Mouse (Mus musculus): ENCODE data around the gene 1700067P10Rik. TPM values are rescaled to one million over a fixed set of nuclear protein-coding genes. Genes with fewer than 3 reads are reported as not detected.

The 1700067P10Rik gene
- polyA plus RNA-seq, 1 experiment from 2014 or later: not detected

DNA sequence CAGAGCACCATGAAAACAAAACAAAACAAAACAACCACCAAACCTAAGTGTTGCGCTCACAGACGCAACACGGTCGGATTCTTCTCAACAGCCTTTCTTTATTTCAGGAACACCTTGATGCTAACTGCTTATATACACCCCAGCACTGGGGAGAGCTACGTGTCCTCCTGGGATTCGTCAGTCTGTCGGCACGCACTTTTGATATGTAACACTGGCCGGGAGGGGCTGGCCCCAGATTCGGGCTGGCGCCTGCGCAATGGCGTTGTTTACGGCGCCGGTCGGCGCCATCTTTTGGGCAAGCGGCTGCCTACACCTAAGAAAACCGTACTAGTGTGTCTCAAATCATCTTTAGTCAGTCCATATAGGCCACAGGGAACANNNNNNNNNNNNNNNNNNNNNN lies 31.3 kb downstream of the 1700067P10Rik start:
- WGBS: 92% methylated on average over 20 of the region's 20 CpGs
- no peak for DNase-seq (ENCODE audit: low spot score)
- no peaks in the 10 kb centered on the region for H3K4me1 ChIP-seq (replicated peaks; ENCODE audit: control insufficient read depth, insufficient read depth, low read length)

DNA sequence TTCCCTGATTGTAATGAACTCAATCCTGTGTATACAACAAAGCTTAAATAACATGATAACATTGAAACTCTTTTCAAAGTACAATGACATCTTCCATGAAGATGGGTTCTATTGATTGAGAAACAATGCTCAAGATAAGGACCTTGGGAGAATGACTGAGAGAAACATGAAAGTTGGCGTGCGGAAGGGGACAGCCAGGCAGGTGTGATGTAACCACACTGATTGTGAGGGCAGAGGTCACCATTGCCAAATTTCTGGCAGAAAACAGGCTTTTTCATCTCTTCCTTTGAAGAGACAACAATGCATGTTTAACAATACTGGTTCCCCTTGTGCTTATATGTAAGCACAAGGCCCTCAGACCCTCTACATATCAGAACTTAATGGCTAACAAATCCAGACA lies 43.7 kb downstream of the 1700067P10Rik start:
- Histone ChIP-seq H3K36me3 (ENCODE audit: control insufficient read depth, insufficient read depth, low read length) (no peaks in the 10 kb centered on the region), H3K9ac (ENCODE audit: low read depth, low read length) (no peak overlapping the region), H3K9me3 (ENCODE audit: control insufficient read depth, low read length) (no peaks in the 10 kb centered on the region), H3K27ac (ENCODE audit: low read depth, low read length) (no peak overlapping the region), H3K4me2 (replicated peaks; ENCODE audit: low read depth, low read length) (no peak overlapping the region), H3K27me3 (ENCODE audit: control insufficient read depth, insufficient read depth, low read length) (no peaks in the 10 kb centered on the region), H3K4me3 (ENCODE audit: low read depth, low read length) (no peak overlapping the region), H3K4me1 (replicated peaks; ENCODE audit: control insufficient read depth, insufficient read depth, low read length) (no peaks in the 10 kb centered on the region)
- 85% methylated on average over 2 of the region's 2 CpGs for WGBS
- ATAC-seq (ENCODE audit: low FRiP score) (no peak), DNase-seq (ENCODE audit: low spot score) (no peak)

More for the DNA sequence above, 31.3 kb downstream of the 1700067P10Rik start:
- Histone ChIP-seq H3K9me3 (ENCODE audit: control insufficient read depth, low read length) (no peaks in the 10 kb centered on the region), H3K4me3 (ENCODE audit: low read depth, low read length) (no peak overlapping the region), H3K9ac (ENCODE audit: low read depth, low read length) (no peak overlapping the region), H3K27me3 (ENCODE audit: control insufficient read depth, insufficient read depth, low read length) (no peaks in the 10 kb centered on the region), H3K36me3 (ENCODE audit: control insufficient read depth, insufficient read depth, low read length) (no peaks in the 10 kb centered on the region), H3K27ac (ENCODE audit: low read depth, low read length) (no peak overlapping the region), H3K4me2 (replicated peaks; ENCODE audit: low read depth, low read length) (no peak overlapping the region)
- ATAC-seq (ENCODE audit: low FRiP score): no peak

Other genes starting within 250 kb of the 1700067P10Rik start
- gene Foxp4, start 164.7 kb upstream of the 1700067P10Rik start, polyA plus RNA-seq (2014; fragmentation: Nextera tagmentation; extraction: Ambion mirVana): 23.9 and 28.4 TPM in 2 replicates
- gene 1700122O11Rik, start 51.0 kb upstream of the 1700067P10Rik start, polyA plus RNA-seq (2014; fragmentation: Nextera tagmentation; extraction: Ambion mirVana): not detected in 2 replicates
- not detected in 2 replicates for gene 9830107B12Rik, start 56.9 kb downstream of the 1700067P10Rik start, polyA plus RNA-seq (2014; fragmentation: Nextera tagmentation; extraction: Ambion mirVana)
- gene A530064D06Rik, start 78.0 kb downstream of the 1700067P10Rik start, polyA plus RNA-seq (2014; fragmentation: Nextera tagmentation; extraction: Ambion mirVana): not detected in 2 replicates
- gene Trem1, start 143.4 kb downstream of the 1700067P10Rik start, polyA plus RNA-seq (2014; fragmentation: Nextera tagmentation; extraction: Ambion mirVana): 0.10 TPM in 1 of 2 replicates, not detected in the other
- gene Trem3, start 158.5 kb downstream of the 1700067P10Rik start, polyA plus RNA-seq (2014; fragmentation: Nextera tagmentation; extraction: Ambion mirVana): not detected in 2 replicates
- gene Treml4, start 175.0 kb downstream of the 1700067P10Rik start, polyA plus RNA-seq (2014; fragmentation: Nextera tagmentation; extraction: Ambion mirVana): 0.20 and 0.34 TPM in 2 replicates
- gene Treml2, start 210.2 kb downstream of the 1700067P10Rik start, polyA plus RNA-seq (2014; fragmentation: Nextera tagmentation; extraction: Ambion mirVana): 0.08 and 0.09 TPM in 2 replicates
- gene B430306N03Rik, start 226.8 kb downstream of the 1700067P10Rik start, polyA plus RNA-seq (2014; fragmentation: Nextera tagmentation; extraction: Ambion mirVana): 0.04 TPM in 1 of 2 replicates, not detected in the other